Mouse (Mus musculus) retina, postnatal 7 days (tissue): ENCODE results near the gene Ppp1r12b.

Experiments used
- DNase-seq: peaks from one replicate; pipeline ENCODE4 v3.0.0-alpha.2; 2012; ENCODE audit warnings: low read depth, low spot score

Ppp1r12b gene

GRCm38 (mm10) chr1:134955637-134956176 lies at the start of gene Ppp1r12b:
TSS of gene Ppp1r12b (minus strand) at chr1:134955942.
- peak; percentile 94 for DNase-seq

GRCm38 (mm10) chr1:135003346-135003745 lies 47.6 kb upstream of the Ppp1r12b start:
- no peak for DNase-seq

- no peak for DNase-seq
Observed at GRCm38 (mm10) chr1:135000527-135000926, 44.8 kb upstream of the Ppp1r12b start.

DNA sequence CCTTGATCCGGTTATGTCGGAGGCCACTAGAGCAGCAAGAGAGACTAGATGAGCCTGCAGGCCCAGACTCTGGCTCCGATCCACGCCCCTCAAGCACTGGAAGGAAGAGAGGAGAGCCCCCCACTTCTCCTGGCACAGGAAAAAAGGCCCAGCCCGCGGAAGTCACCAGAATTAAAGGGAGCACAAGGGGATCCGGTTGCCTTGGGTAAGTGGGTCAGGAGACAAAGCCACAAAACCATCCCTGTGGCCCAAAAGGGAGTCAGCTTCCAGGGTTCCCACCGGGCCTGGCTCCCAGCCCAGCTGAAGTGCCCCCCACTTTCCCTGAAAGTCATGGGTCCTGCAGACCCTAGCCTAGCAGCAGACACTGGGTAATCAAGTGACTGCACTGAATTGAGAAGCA lies 42.5 kb upstream of the Ppp1r12b start:
- no peak for DNase-seq

GRCm38 (mm10) chr1:134997568-134997967 lies 41.8 kb upstream of the Ppp1r12b start:
- no peak for DNase-seq

- no peak for DNase-seq
Observed at GRCm38 (mm10) chr1:134996471-134996870, 40.7 kb upstream of the Ppp1r12b start.

DNA sequence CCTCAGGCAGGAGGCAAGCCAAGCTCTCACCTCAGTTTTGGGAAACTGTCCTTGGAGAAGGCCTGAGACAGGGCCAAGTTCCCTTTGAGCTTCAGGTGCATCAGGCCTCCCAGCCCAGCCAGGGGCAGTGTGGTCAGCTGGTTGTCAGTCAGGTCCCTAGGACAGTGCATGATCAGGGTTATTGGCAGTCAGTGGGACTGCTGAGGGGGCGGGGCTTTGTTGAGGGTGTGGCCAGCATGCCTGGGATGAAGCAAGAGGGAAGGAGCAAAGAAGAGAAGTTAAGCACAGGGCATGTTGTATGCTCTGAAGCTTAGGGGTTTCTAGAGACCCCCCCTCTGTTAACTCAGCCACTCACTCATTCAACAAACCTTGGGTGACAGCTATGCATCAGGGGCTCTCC lies 40.2 kb upstream of the Ppp1r12b start:
- no peak for DNase-seq

DNA sequence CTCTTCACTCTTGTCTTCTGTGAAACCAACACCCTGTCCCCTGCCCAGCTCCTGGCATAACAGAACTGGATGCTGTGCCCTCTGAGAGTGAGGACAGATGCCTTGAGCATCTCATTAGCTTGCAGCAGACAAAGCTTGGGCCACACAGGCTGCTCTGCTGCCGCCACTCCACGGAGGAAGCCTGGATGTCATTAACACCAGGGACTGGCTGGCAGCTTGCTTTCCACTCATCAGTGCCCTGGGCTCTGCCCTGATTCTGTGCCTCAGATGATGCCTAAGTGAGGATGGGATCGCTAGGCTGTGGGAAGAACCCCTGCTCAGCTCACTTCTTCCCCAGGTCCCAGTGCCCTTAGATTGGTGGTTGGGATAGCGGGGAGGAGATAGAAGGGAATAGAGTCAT lies 39.7 kb upstream of the Ppp1r12b start:
- no peak for DNase-seq

DNA sequence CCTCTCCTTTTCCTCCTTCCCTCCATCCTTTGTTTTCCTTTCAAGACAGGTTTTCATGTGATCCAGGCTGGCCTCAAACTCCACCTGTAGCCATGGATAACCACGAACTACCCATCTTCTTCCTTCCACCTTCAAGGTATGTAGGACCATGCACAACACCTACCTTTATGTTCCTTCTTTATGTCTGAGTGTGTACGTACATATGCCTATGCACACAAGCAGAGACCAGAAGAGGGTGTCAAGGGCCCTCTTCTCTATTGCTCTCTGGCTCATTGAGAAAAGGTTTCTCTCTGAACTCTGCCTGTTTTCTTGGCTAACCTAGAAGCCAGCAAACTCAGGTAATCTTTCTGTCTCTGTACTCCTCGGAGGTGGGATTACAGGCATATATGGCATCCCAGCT lies 39.0 kb upstream of the Ppp1r12b start:
- no peak for DNase-seq

GRCm38 (mm10) chr1:134992046-134992645 lies 36.4 kb upstream of the Ppp1r12b start:
- no peak for DNase-seq

- peak; percentile 69 for DNase-seq
Observed at GRCm38 (mm10) chr1:134989372-134989771, 33.6 kb upstream of the Ppp1r12b start.

- no peak for DNase-seq
Observed at GRCm38 (mm10) chr1:134987962-134988341, 32.2 kb upstream of the Ppp1r12b start.

DNA sequence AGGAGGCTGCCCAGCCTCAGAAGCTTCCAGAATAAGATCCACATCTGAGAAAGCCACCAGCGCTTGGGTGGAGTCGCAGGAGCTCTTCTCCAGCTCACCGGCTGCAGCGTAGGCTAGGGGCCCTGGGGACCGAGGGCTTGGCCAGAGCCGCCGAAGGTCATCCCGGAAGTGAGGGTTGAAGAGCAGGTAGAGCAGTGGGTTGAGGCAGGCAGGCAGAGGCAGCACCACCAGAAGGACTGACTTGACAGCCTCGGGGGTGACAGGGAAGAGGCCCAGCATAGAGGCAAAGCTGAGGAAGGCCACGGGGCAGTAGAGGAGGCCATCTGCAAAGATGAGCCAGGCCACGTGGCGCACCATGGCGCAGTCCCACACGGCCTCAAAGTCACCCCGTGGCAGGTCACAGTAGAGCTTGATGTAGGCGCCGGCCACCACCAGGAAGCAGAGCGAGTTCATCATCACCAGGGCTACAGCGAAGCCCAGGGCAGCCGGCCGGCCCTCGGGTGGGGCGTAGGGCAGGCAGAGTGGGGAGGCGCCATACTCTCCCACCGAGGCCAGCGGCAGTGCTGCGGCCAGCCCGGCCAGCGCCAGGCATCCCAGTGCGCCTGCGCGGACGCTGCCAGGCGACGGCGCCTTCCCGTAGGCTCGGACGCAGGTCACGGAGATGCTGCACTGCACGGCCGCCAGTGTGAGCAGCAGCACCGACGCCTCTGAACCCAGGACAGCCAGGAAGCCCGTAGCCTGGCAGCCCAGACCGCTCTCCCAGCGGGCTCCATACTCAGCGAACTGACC lies 31.6 kb upstream of the Ppp1r12b start:
- peak; percentile 54 for DNase-seq

GRCm38 (mm10) chr1:134972920-134973319 lies 17.2 kb upstream of the Ppp1r12b start:
- DNase-seq = no peak

DNA sequence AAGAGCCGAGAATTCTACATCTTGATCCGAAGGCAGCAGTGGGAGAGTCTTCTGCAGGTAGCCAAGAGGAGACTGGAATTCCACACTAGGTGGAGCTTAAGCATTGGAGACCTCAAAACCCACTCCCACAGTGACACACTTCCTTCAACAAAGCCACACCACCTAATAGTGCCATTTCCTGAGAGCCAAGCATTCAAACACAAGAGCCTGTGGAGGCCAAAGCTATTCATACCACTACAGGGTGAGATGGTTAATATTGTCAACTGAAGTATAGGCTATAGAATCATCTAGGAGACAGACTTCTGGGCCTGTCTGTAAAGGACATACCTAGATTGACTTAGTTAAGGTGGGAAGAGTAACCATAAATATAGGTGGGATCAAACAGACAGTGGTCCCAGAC lies 9.7 kb upstream of the Ppp1r12b start:
- DNase-seq = no peak

GRCm38 (mm10) chr1:134962821-134963220 lies 7.1 kb upstream of the Ppp1r12b start:
- no peak for DNase-seq

GRCm38 (mm10) chr1:134962053-134962803 lies 6.5 kb upstream of the Ppp1r12b start, which contains the start of gene Ube2t:
TSS of gene Ube2t (plus strand) at chr1:134962565.
- DNase-seq = peak; percentile 88

- no peak for DNase-seq
Observed at GRCm38 (mm10) chr1:134960634-134961033, 4.9 kb upstream of the Ppp1r12b start.

GRCm38 (mm10) chr1:134955050-134955636 lies 599 bp downstream of the Ppp1r12b start:
- DNase-seq = no peak

DNA sequence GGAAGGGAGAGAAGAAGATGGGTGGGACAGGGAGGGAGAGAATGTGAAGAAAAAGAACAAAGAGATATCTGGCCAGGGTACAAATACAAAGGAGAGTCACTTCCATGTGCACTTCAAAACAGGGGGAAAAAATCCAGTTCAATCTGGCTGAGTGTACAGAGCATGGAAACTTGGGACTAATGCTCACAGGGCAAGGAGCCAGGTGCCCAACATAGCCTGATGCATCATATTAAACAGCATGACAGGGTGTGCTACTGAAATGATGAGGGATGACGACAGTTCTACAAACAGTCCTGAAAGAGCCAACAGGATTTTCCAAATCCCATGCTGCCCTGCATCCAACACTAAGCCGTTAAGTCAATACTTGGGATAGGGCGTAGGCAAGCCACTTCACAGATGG lies 5.8 kb downstream of the Ppp1r12b start:
- DNase-seq = no peak

GRCm38 (mm10) chr1:134947590-134947989 lies 8.2 kb downstream of the Ppp1r12b start:
- no peak for DNase-seq

DNA sequence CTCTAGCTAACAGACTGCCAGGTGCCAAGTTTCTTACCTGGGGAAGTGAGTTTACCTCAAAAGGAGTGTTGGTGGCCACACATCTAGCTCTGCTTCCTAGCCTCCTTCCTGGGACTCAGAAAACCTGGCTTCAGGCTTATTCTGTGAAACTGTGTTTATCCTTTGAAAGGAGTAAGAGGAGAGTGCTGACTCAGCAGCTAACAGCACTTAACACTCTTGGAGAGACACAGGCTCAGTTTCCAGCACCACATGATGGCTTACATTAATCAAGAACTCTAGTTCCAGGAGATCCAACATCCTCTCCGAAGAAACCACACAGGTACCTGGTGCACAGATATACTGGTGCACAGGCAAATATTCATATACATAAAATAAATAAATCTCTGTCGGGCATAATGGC lies 12.8 kb downstream of the Ppp1r12b start:
- no peak for DNase-seq
